Mouse (Mus musculus) stomach, postnatal 0 days (tissue): ENCODE data around the gene Taar6.

ENCODE experiments used
- CTCF ChIP-seq: IDR thresholded peaks from 2 replicates; pipeline ENCODE4 v1.5.1; 2016; ENCODE audit warnings: antibody characterized with exemption, low read depth, mild to moderate bottlenecking, moderate library complexity
- EP300 ChIP-seq: optimal IDR thresholded peaks from 2 replicates; pipeline ENCODE3; 2016; ENCODE audit warnings: antibody characterized with exemption

DNA sequence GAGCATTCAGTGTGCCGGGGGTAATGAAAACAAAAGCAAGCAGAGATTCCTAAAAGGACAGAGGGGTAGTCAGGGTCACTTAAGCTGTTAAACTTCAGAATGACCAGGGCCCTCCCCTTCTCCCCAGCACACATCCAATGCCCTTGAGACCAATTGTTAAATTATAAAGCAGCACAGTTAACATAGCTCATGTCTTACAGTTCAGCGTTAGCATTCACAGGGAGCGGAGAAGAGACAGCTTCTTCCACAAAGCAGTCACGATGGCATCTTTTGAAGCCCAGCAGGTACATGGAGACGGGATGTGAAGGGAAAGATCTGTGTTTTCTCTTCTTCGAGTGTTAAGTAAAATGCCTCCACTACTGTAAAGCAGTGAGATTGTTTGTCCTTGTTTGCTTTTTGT lies 47.1 kb downstream of the Taar6 start, which contains the start of gene Taar2:
- no peak for TF ChIP-seq EP300
- TF ChIP-seq CTCF, result no peak
